Mouse (Mus musculus): ENCODE data around the gene 4930578C19Rik. TPM values are rescaled to one million over a fixed set of nuclear protein-coding genes. Genes with fewer than 3 reads are reported as not detected.
"Not testable (repeated sequence)": the region's sequence is repeated elsewhere in the genome, so short reads cannot be mapped to it uniquely, and the experiment has no call there.

Gene 4930578C19Rik
- total RNA-seq (2021): 1 to 10 TPM; 1.9 to 2.0 TPM
- long read RNA-seq, experiment 1, partial matches to known transcripts: 0 of 1 reads
- long read RNA-seq, experiment 1, other reads (novel, unspliced or antisense): 1 of 1 reads
- long read RNA-seq, experiment 2, partial matches to known transcripts: 0 of 1 reads
- long read RNA-seq, experiment 2, other reads (novel, unspliced or antisense): 1 of 1 reads

GRCm38 (mm10) chrX:18461198-18461601 lies at the start of gene 4930578C19Rik:
TSS of gene 4930578C19Rik (minus strand) at chrX:18461397.
- DNase-seq (ENCODE audit: low spot score): peak; percentile 2

GRCm38 (mm10) chrX:18467690-18468089 lies 6.5 kb upstream of the 4930578C19Rik start:
- no peak for DNase-seq (ENCODE audit: low spot score)

DNA sequence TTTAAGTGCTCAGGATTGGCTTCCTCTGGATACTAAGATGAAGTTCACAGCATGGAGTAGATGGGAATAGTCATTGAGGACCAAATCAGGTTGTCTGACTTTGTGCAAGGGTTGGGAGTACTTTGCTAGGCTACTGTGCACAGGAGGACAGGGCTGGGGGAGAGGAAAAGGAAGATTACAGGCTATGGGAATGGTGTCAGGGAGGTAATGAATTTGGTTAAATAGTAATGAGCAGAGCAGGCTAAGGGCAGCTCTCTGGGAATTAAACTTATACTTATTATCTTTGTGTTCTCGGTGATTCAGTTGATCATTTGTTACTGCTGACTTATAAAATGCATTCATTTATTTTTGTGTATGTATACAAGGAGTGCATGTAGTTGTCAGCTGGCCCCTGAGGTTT lies 1.7 kb upstream of the 4930578C19Rik start:
- no peak for DNase-seq (ENCODE audit: low spot score)

GRCm38 (mm10) chrX:18451559-18451958 lies 9.6 kb downstream of the 4930578C19Rik start:
- no peak for DNase-seq (ENCODE audit: low spot score)

GRCm38 (mm10) chrX:18442066-18442465 lies 19.1 kb downstream of the 4930578C19Rik start:
- peak; percentile 46 for DNase-seq (ENCODE audit: low spot score)

GRCm38 (mm10) chrX:18425451-18425850 lies 35.7 kb downstream of the 4930578C19Rik start:
- DNase-seq (ENCODE audit: low spot score): no peak

DNA sequence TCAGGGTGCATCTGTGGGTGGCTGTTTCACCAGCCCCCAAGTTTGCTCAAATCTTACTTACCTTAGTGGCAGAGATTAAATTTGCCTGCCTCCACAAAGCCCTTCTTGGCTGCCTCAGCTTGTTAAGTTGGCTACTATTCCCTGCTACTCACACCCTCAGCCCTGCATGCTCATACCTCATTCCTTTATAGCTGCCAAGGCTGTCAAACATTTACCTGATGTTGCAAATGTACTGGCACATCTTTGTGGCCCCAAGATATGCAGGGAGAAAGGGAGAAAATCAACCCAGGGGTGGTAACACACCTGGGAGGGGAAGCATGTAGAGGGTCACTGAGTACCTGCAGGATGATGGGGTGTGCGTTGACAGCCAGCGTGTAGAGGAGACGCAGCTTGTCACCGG lies 38.0 kb downstream of the 4930578C19Rik start:
- DNase-seq (ENCODE audit: low spot score): no peak

- DNase-seq (ENCODE audit: low spot score): no peak
Measured at GRCm38 (mm10) chrX:18420161-18420784, 40.9 kb downstream of the 4930578C19Rik start.

DNA sequence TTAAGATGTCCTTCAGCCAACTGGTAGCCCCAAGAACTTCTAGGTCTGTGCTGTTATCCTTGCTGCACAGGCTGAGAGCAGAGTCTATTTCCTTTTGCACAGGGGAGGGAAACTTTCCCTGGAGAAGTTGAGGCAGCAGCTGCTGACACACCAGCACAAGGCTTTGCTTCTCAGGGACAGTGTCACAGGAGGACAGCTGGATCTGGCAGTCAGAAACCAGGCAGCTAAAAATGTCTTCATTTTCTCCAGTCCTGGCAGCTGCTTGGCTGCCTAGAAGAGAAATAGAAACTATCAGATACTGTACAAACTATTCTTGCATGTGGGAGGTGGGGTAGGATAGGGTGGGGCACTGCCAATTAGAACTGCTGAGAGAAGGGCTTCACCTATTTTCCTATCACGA lies 42.2 kb downstream of the 4930578C19Rik start:
- DNase-seq (ENCODE audit: low spot score): peak; percentile 10

DNA sequence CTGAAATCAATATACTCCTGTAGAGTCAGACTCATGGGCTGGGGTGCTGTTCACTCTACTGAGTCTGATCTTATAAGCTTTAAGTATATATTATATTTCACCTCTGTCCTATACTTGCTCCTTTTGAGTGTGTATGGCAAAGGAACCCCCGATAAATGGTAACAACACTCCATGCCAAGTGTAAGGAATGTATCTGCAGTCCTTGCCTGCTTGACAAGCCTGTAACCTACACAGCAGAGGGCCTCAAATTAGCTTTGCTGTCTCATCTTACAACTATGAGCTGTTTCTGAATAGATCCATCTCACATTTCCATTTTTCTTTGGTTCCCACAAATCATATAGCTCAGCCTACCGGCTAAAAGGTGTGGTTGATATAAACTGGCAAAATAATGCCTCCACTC lies 46.6 kb downstream of the 4930578C19Rik start:
- DNase-seq (ENCODE audit: low spot score): no peak

GRCm38 (mm10) chrX:18411071-18411840 lies 49.9 kb downstream of the 4930578C19Rik start:
- no peak for DNase-seq (ENCODE audit: low spot score)

DNA sequence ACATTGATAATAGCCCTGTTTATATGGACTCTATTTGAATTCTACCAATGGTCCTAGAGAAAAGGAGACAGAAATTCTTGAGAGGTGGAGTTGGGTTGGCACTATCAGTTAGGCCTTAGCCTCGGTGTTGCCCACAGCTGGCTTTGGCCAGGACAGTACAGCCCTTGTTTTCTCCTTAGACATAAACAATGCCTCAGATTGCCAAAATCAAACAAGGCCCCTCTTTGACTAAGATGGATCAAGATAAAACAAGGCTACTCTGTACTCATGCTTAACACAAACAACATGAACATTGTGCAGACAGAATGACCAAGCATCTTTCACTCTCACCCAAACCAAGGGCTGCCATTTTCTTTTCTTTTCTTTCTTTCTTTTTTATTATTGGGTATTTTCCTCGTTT lies 51.6 kb downstream of the 4930578C19Rik start:
- no peak for DNase-seq (ENCODE audit: low spot score)

- peak; percentile 33 for DNase-seq (ENCODE audit: low spot score)
Measured at GRCm38 (mm10) chrX:18402296-18402695, 58.9 kb downstream of the 4930578C19Rik start.

GRCm38 (mm10) chrX:18396700-18397099 lies 64.5 kb downstream of the 4930578C19Rik start:
- DNase-seq (ENCODE audit: low spot score): no peak

- DNase-seq (ENCODE audit: low spot score): not testable (repeated sequence)
Measured at GRCm38 (mm10) chrX:18384181-18384580, 77.0 kb downstream of the 4930578C19Rik start.

Measured in gastrocnemius, adult 18-20 months (tissue).